Mouse (Mus musculus): Measurements from ENCODE around the gene Ezh1. TPM values are rescaled to one million over a fixed set of nuclear protein-coding genes. Genes with fewer than 3 reads are reported as not detected.
A peak's percentile ranks its signal among the peaks of the same experiment; 100 is the strongest.

Gene Ezh1
- total RNA-seq, 1 experiment from 2014 or later: 110 TPM

GRCm38 (mm10) chr11:101221306-101221986, 4.8 kb downstream of the Ezh1 start:
- no peak for ATAC-seq (ENCODE audit: extremely low read depth, insufficient number of reproducible peaks, low FRiP score, poor library complexity, severe bottlenecking)

GRCm38 (mm10) chr11:101220853-101221252, 5.4 kb downstream of the Ezh1 start:
- ATAC-seq (ENCODE audit: extremely low read depth, insufficient number of reproducible peaks, low FRiP score, poor library complexity, severe bottlenecking): no peak

DNA sequence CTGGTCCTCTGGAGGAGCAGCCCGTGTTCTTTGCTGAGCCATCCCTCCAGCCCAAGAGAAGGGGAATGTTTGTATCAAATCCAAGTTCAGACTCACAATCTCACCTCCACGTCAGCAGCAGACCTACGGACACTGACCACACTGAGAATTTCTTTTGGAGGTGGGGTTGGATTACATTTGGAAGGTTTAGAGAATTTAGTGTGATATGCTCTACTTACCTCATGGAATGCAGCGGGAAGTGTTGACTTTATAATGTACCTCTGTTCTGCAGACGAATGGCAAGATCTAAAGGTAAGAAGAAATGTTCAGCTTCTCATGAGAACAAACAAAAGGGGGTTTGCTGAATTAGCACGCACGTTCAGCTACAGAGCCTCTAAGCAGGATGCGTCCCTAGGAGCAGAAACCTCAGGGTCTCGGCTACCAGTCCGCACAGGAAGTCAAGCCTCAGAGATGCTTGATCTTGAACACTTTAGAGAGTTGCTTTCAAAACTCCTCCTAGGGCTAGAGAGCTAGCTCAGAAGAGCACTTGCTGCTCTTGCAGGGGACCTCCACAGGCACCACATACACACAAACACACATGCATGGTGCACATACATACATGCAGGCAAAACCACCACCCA, 7.7 kb downstream of the Ezh1 start:
- no peak for ATAC-seq (ENCODE audit: extremely low read depth, insufficient number of reproducible peaks, low FRiP score, poor library complexity, severe bottlenecking)

DNA sequence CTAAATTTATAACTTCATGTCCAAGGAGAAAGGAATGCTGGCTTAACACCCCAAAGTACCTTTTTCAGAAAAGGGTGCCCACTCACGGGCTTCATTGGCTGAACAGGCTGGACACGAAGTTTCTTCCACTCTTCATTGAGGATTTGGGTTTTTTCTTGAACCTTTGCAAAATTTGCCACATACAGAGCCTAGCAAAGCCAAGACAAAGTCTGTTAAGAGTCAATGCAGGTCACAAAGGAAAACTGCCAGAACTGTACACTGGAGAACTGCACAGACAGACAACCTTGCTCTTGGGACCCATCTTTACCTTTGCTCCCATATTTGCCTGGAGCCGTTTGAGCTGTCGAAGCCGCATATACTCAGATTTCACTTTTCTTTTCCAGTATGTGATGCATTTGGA, 9.3 kb downstream of the Ezh1 start:
- no peak for ATAC-seq (ENCODE audit: extremely low read depth, insufficient number of reproducible peaks, low FRiP score, poor library complexity, severe bottlenecking)

DNA sequence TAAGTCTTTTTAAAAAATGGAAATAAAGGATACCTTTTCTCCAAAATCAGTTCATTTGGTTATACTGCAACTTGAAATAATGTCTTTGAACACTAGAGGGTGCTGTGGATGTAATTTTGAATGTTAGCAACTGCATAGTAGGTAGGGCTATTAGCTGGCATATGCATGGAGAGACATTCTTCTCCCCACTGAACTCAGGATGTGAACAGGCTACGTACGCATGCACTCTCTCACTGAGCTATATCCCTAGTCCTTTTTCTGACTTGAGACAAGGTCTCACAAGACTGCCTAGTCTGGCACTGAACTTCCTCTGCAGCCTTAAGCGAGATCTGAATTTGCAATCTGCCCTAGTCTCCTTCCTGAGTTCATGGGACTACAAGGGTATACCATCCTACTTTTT, 14.3 kb downstream of the Ezh1 start:
- ATAC-seq (ENCODE audit: extremely low read depth, insufficient number of reproducible peaks, low FRiP score, poor library complexity, severe bottlenecking): peak; percentile 67; the same call in 1 of the 2 replicates

DNA sequence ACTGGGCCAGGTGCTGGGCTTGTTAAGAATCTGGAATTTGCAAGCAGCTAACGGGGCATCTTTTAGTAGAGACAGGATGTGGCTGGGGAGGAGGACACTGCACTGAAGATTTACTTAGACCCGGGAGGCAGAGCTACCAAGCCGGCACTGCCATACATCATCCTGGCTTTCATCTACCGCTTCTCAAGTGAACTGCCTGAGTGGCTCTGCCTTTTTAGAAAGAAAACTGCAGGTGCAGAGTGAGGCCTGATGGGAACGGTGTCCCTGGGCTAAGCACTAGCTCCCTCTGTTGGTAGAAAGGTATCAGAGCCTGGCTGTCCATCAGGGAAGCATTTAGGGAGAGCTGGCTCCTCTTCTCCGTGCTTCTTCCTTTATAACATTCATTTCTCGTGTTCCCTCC, 25.3 kb downstream of the Ezh1 start:
- no peak for ATAC-seq (ENCODE audit: extremely low read depth, insufficient number of reproducible peaks, low FRiP score, poor library complexity, severe bottlenecking)

GRCm38 (mm10) chr11:101199555-101199954, 26.7 kb downstream of the Ezh1 start:
- no peak for ATAC-seq (ENCODE audit: extremely low read depth, insufficient number of reproducible peaks, low FRiP score, poor library complexity, severe bottlenecking)

GRCm38 (mm10) chr11:101196175-101196574, 30.1 kb downstream of the Ezh1 start:
- ATAC-seq (ENCODE audit: extremely low read depth, insufficient number of reproducible peaks, low FRiP score, poor library complexity, severe bottlenecking): no peak

- ATAC-seq (ENCODE audit: extremely low read depth, insufficient number of reproducible peaks, low FRiP score, poor library complexity, severe bottlenecking): no peak
Observed at GRCm38 (mm10) chr11:101195571-101195970, 30.7 kb downstream of the Ezh1 start.

DNA sequence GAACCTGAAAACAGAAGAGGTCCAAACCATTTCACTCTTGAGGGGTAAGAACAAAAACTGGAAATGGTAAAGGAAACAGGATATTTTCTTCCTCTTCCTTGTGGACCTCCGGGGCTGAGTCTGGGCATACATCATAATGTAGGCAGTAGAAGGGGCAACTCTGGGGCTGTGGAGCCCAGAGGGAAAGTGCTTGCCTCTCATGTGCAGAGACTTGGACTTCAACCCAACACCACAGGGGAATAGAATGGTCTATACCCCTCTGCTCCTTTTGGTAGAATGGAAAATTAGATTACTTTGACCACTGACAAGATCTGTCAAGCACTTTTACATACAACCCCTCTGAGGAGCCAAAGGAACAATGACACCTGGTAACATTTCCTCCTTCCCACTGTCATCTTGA, 31.2 kb downstream of the Ezh1 start:
- no peak for ATAC-seq (ENCODE audit: extremely low read depth, insufficient number of reproducible peaks, low FRiP score, poor library complexity, severe bottlenecking)

GRCm38 (mm10) chr11:101194643-101195042, 31.6 kb downstream of the Ezh1 start:
- no peak for ATAC-seq (ENCODE audit: extremely low read depth, insufficient number of reproducible peaks, low FRiP score, poor library complexity, severe bottlenecking)

DNA sequence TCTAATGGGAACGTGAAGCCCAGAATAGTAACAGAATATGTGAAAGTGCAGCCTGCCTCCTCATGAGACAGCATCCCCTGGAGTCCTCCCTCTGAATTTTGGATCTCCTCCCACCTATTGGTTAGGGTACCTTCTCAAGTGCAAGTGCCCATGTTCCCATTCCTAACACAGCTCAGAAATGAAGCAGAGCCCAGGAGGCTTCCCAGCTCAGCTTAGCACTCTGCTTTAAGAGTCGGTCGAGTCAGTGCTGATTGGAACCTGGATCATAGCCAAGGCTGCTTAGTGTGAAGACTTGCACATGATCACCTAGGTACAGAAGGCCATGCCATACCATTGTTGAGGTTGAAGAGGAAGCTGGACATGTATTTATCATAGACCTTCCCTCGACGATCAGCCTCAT, 32.1 kb downstream of the Ezh1 start:
- no peak for ATAC-seq (ENCODE audit: extremely low read depth, insufficient number of reproducible peaks, low FRiP score, poor library complexity, severe bottlenecking)

DNA sequence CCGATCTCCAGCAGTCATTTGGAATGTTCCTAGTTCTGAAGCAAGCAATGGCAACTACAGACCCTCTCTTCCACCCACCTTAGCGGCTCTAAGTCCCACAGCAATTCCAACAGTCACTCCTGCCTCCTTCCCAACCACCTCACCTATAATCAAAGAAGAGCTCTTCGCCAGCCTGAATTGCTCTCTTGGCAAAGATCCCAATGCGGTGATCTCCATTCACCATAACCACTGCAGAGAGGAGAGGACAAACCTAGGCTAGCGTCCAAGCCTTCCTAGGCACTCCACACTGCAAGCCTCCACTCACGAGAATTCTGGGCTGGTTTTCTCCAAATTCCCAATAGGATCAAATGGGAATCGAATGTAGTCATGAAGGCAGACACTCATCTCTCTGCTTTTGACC, 33.2 kb downstream of the Ezh1 start:
- ATAC-seq (ENCODE audit: extremely low read depth, insufficient number of reproducible peaks, low FRiP score, poor library complexity, severe bottlenecking): no peak

- no peak for ATAC-seq (ENCODE audit: extremely low read depth, insufficient number of reproducible peaks, low FRiP score, poor library complexity, severe bottlenecking)
Observed at GRCm38 (mm10) chr11:101192646-101193045, 33.6 kb downstream of the Ezh1 start.

DNA sequence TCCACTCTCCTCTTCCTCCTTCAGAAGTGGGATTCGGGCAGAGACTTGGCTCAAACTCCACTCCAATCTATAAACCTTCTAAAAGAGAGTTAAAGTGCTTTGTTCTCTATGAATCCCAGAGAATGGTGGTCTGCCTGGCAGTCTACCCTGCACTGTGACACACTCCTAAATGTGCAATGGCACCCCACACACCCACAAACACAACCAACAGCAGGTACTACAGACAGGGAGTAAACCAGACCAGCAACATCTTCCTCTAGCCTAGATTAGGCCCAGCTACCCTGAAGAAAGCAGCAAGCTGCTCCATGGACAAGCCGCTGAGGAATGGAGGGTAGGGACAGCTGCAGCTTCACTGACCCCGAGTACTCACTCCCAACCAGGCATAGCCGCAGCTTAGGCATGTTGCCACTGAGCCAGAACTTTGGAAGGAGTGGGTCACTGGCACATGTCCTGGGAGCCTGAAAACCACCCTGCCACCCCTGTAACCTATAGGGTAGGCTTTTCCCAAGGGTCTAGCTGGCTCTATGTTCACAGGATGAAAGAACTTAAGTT, 34.3 kb downstream of the Ezh1 start:
- no peak for ATAC-seq (ENCODE audit: extremely low read depth, insufficient number of reproducible peaks, low FRiP score, poor library complexity, severe bottlenecking)

DNA sequence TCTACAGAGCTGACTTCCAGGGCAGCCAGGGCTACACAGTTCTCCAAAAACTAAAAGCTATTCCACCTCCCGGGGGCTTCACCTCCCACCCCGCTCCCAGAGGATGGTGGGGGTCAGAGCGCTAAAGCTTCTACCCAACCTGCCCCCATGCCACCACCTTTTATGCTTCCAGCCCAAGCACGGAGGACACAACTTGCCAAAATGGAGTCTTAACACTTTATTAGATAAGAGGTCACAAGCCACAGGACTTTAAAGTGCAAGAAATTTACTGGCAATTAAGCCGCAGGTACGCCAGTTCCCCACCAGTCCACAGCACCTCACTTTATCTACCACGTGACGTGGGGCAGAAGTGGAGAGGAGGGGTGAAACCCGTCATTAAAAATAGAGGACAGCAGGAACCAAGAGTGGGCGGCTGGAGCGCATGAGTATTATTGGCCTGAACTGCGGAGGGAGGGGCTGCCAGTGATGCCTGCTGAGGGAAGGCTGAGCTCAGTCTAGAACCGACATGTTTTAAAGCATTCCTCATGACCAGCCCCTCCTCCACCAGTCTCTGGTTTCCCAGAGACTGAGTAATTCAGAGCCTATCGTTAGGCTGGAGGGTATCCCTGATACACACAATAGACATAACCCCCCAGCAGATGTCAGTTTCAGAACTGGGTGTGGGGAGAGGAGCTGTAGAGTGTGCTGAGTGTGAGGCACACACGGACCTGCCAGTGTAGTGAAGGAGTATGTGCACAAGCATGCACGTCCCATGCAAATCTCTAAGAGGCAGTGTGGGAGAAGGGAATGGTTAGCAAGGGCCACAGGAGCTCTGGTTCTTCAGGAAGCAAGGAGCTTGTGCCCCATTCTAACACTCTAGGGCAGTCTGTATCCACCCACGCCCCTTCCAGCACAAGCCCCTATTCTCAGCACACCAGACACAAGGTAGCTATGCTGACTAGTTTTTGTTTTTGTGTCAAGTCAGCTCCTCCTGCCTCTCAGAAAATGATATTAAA, 35.1 kb downstream of the Ezh1 start:
- no peak for ATAC-seq (ENCODE audit: extremely low read depth, insufficient number of reproducible peaks, low FRiP score, poor library complexity, severe bottlenecking)

DNA sequence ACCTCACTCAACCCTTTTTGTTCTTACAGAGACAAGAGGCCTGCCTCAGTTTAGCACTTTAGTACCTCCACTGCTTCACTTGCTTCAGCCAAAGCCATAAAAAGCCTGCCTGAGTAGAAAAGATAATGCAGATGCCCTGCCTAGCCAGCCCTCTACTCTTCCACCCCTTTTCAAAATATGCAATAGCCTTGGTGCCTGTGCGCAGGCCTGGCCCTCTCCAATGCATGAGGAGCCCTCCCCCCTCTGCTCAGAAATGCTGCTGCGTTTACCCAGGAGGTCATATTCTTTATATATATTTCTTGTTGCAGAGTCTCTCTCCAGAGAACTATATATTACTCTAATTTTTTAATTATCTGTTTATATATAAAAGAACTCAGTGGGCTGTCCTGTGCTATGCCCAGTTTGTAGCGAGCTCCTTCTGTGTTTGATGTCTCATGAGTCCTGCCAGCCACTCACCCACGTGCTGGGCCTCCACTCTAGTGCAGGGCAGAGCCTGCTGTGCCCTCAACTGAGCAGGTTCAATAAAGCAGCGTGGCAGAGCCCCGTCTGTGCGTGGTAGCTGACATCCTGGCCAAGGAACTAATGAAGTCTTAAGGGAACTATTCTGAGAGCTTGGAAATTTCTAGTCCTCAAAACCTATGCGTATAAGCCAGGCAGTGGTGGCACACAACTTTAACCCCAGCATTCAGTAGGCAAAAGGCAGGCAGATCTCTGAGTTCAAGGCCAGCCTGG, 35.9 kb downstream of the Ezh1 start:
- no peak for ATAC-seq (ENCODE audit: extremely low read depth, insufficient number of reproducible peaks, low FRiP score, poor library complexity, severe bottlenecking)

DNA sequence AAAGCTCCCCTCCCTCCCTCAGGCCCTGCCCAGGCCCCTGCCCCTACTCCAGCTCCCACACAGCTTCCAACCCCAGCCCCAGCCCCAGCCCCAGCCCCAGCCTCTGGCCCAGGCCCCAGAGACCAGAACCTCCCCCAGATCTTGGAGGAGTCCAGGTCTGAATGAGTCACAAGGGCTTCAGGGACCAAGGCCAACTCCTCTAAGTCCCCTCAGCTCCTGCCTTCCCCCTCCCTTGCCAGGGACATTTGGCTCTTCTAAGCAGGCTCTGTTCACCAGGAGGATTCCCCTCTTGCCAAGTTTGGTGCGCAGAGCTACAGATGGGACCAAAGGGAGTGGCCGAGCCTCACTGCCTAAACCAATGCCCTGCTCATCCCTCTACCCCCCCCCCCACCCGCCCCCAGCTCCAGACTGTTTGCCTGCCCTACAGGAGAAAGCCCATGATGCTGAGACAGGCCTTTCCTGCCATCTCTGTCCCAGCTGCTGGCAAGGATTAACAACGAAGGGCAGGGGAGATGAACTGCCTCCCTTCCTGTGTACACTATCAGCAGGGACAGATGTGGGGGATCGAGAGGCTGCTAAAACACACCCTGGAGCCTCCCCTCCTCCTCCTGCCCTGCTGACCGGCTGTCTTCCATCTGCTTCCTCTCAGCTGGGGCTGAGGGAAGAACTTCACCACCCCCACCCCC, 36.6 kb downstream of the Ezh1 start:
- ATAC-seq (ENCODE audit: extremely low read depth, insufficient number of reproducible peaks, low FRiP score, poor library complexity, severe bottlenecking): no peak

Measured in neutrophil, adult 5-6 weeks (primary cell).